Mouse (Mus musculus): Measurements from ENCODE around the gene Slc26a6. TPM values are rescaled to one million over a fixed set of nuclear protein-coding genes. Genes with fewer than 3 reads are reported as not detected.

The Slc26a6 gene
- total RNA-seq, 4 experiments from 2014 or later, result 16.6 to 23.6 (median 21.4) TPM

DNA sequence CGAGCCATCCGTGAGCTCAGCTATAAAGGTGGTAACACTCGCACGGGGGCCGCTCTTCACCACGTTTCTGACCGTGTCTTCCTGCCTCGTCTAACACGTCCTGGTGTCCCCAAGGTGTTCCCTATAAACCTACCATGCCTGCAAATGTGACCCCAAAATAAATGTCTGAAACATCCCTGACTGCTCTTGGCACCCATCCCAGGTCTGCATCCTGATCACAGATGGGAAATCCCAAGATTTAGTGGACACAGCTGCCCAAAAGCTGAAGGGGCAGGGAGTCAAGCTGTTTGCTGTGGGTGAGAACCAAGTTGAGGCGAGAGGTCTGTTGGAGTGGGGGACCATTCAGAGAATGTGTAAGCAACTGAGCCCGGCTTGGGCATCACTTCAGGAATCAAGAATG, 102.2 kb downstream of the Slc26a6 start:
- DNase-seq (ENCODE audit: low spot score), result no peak

DNA sequence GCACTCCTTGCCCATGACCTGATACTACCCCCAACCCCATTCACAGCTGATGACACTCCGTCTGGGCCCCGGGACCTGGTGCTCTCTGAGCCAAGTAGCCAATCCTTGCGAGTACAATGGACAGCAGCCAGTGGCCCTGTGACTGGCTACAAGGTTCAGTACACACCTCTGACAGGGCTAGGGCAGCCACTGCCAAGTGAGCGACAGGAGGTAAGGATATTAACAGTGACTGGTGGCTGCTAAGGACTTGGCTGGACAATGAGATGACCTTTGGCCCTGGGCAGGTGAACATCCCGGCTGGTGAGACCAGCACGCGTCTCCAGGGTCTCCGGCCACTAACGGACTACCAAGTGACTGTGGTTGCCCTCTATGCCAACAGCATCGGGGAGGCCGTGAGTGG, 102.8 kb downstream of the Slc26a6 start:
- DNase-seq (ENCODE audit: low spot score), result no peak

Small RNA genes within 50 kb of the gene (microRNA-seq; reads per million reads assigned to microRNA genes)
- not detected for gene Gm23156

Other genes starting within 250 kb of the Slc26a6 start
- 10 to 100 TPM; 41.7 to 50.7 (median 49.6) TPM for gene Arih2, start 203.9 kb upstream of the Slc26a6 start, total RNA-seq (2022)
- 100 to 1,000 TPM; 189 to 257 (median 218) TPM for gene Slc25a20, start 191.2 kb upstream of the Slc26a6 start, total RNA-seq (2022)
- 10 to 100 TPM; 80.5 to 91.0 (median 88.1) TPM for gene Prkar2a, start 164.0 kb upstream of the Slc26a6 start, total RNA-seq (2022)
- gene Ip6k2, start 69.5 kb upstream of the Slc26a6 start, total RNA-seq (2022), result 10 to 100 TPM; 13.7 to 24.9 (median 21.2) TPM
- 1 to 10 TPM; 7.4 to 9.2 (median 8.0) TPM for gene Nckipsd, start 44.9 kb upstream of the Slc26a6 start, total RNA-seq (2022)
- under 1 TPM in 3 of 4 experiments, not detected in 1; 0.03 to 0.32 (median 0.28) TPM for gene Celsr3, start 27.0 kb upstream of the Slc26a6 start, total RNA-seq (2022)
- gene Tmem89, start 61.3 kb downstream of the Slc26a6 start, total RNA-seq (2022), result under 1 TPM in 1 of 4 experiments, not detected in 3; 0.28 TPM
- 1,000 to 10,000 TPM; 2,127 to 2,243 (median 2,213) TPM for gene Uqcrc1, start 83.3 kb downstream of the Slc26a6 start, total RNA-seq (2022)
- gene Col7a1, start 100.3 kb downstream of the Slc26a6 start, total RNA-seq (2022), result under 1 TPM; 0.31 to 0.49 (median 0.32) TPM
- gene Ucn2, start 132.7 kb downstream of the Slc26a6 start, total RNA-seq (2022), result not detected
- gene Pfkfb4, start 138.5 kb downstream of the Slc26a6 start, total RNA-seq (2022), result 1 to 10 TPM; 1.4 to 2.1 (median 1.9) TPM
- gene Shisa5, start 185.3 kb downstream of the Slc26a6 start, total RNA-seq (2022), result 10 to 100 TPM; 30.1 to 36.9 (median 33.7) TPM
- gene Trex1, start 206.5 kb downstream of the Slc26a6 start, total RNA-seq (2022), result 10 to 100 TPM; 16.3 to 19.2 (median 17.6) TPM
- 1 to 10 TPM; 8.1 to 9.4 (median 8.5) TPM for gene Atrip, start 220.8 kb downstream of the Slc26a6 start, total RNA-seq (2022)
- 10 to 100 TPM; 10.5 to 13.4 (median 12.7) TPM for gene Ccdc51, start 229.2 kb downstream of the Slc26a6 start, total RNA-seq (2022)
- 100 to 1,000 TPM; 220 to 257 (median 236) TPM for gene Tma7, start 229.3 kb downstream of the Slc26a6 start, total RNA-seq (2022)
- 10 to 100 TPM; 21.6 to 25.9 (median 22.9) TPM for gene Plxnb1, start 242.1 kb downstream of the Slc26a6 start, total RNA-seq (2022)

All from heart, adult 8-10 months (tissue).